Mouse (Mus musculus) heart, embryonic 12.5 days (tissue): ENCODE measurements around the gene Olfr485. TPM values are rescaled to one million over a fixed set of nuclear protein-coding genes. Genes with fewer than 3 reads are reported as not detected.
"Not testable (repeated sequence)": the region's sequence is repeated elsewhere in the genome, so short reads cannot be mapped to it uniquely, and the experiment has no call there.

ENCODE experiments used
- ATAC-seq: fragments of 200-750 bp; cut with Nextera tagmentation; 2 replicates; pipeline ENCODE4 v1.8.0; 2017; ENCODE audit warnings: moderate TSS enrichment, moderate library complexity; ENCODE audit not compliant: insufficient number of reproducible peaks, low FRiP score
- H3K27ac ChIP-seq: fragments of 300-500 bp; sonication (generic); 2 replicates; pipeline ENCODE4 v1.5.1; 2016; ENCODE audit warnings: mild to moderate bottlenecking, moderate library complexity; ENCODE audit not compliant: poor library complexity, severe bottlenecking
- H3K27me3 ChIP-seq: fragments of 300-500 bp; sonication (generic); replicated peaks from 2 replicates; pipeline ENCODE4 v1.6.1; 2016; ENCODE audit warnings: mild to moderate bottlenecking, moderate library complexity
- H3K36me3 ChIP-seq: fragments of 300-500 bp; sonication (generic); 2 replicates; pipeline ENCODE4 v1.6.1; 2016; ENCODE audit warnings: mild to moderate bottlenecking, moderate library complexity
- H3K4me1 ChIP-seq: fragments of 300-500 bp; sonication (generic); replicated peaks from 2 replicates; pipeline ENCODE4 v1.6.1; 2016; ENCODE audit warnings: mild to moderate bottlenecking
- H3K4me2 ChIP-seq: fragments of 300-500 bp; sonication (generic); 2 replicates; pipeline ENCODE4 v1.6.1; 2016; ENCODE audit warnings: mild to moderate bottlenecking, moderate library complexity
- H3K4me3 ChIP-seq: fragments of 300-500 bp; sonication (generic); 2 replicates; pipeline ENCODE4 v1.5.1; 2016; ENCODE audit warnings: mild to moderate bottlenecking
- H3K9ac ChIP-seq: fragments of 300-500 bp; sonication (generic); 2 replicates; pipeline ENCODE4 v1.6.1; 2016; ENCODE audit warnings: mild to moderate bottlenecking, moderate library complexity
- H3K9me3 ChIP-seq: fragments of 300-500 bp; sonication (generic); replicated peaks from 2 replicates; pipeline ENCODE4 v1.6.1; 2016; ENCODE audit warnings: mild to moderate bottlenecking, moderate library complexity
- WGBS: fragments of 180-500 bp; shearing (Covaris S2); methylation state at CpG from one replicate; pipeline ENCODE4 v1.1.7; 2016; 5-methylcytosine and 5-hydroxymethylcytosine counted together
- polyA plus RNA-seq: library from polyadenylated mRNA; unstranded; fragments of >200 nt; fragmentation: Nextera tagmentation; extraction: Ambion mirVana; gene quantifications from 2 replicates; pipeline ENCODE4 v1.2.1, GENCODE M21; 2016

Olfr485 gene
- polyA plus RNA-seq, result not detected in 2 replicates

GRCm38 (mm10) chr7:108159771-108160170 is at the start of gene Olfr485:
TSS of gene Olfr485 (minus strand) at chr7:108159871.
- H3K9me3 ChIP-seq, result no peaks in the 10 kb centered on the region
- no peak within 1 kb of the TSS for H3K27ac ChIP-seq
- no peaks in the 10 kb centered on the region for H3K4me1 ChIP-seq
- no peak within 1 kb of the TSS for H3K4me3 ChIP-seq
- H3K9ac ChIP-seq, result no peak within 1 kb of the TSS
- ATAC-seq, result no peak
- H3K27me3 ChIP-seq, result no peaks in the 10 kb centered on the region
- no peaks in the 10 kb centered on the region for H3K36me3 ChIP-seq
- no peak within 1 kb of the TSS for H3K4me2 ChIP-seq

- H3K27ac ChIP-seq, result no peak overlapping the region
- H3K9ac ChIP-seq, result no peak overlapping the region
- 73% methylated on average over 6 of the region's 6 CpGs for WGBS
- no peaks in the 10 kb centered on the region for H3K36me3 ChIP-seq
- H3K4me3 ChIP-seq, result no peak overlapping the region
- H3K4me2 ChIP-seq, result no peak overlapping the region
- H3K4me1 ChIP-seq, result no peaks in the 10 kb centered on the region
- no peak for ATAC-seq
- H3K27me3 ChIP-seq, result no peaks in the 10 kb centered on the region
- H3K9me3 ChIP-seq, result no peaks in the 10 kb centered on the region; the same call in 1 of the 2 replicates
Measured at GRCm38 (mm10) chr7:108196938-108197337, 37.3 kb upstream of the Olfr485 start.

- H3K27me3 ChIP-seq, H3K9me3 ChIP-seq, H3K27ac ChIP-seq, ATAC-seq, H3K4me2 ChIP-seq, H3K9ac ChIP-seq, H3K36me3 ChIP-seq, H3K4me3 ChIP-seq, H3K4me1 ChIP-seq: not testable (repeated sequence)
- WGBS, result 64% methylated on average over 3 of the region's 3 CpGs
Measured at GRCm38 (mm10) chr7:108196337-108196736, 36.7 kb upstream of the Olfr485 start.

GRCm38 (mm10) chr7:108192714-108193113 is 33.0 kb upstream of the Olfr485 start:
- H3K27me3 ChIP-seq, H3K4me3 ChIP-seq, H3K36me3 ChIP-seq, H3K9me3 ChIP-seq, H3K9ac ChIP-seq, H3K4me2 ChIP-seq, H3K4me1 ChIP-seq, ATAC-seq, H3K27ac ChIP-seq: not testable (repeated sequence)
- WGBS, result 79% methylated on average over 1 of the region's 1 CpGs

- WGBS, result 73% methylated on average over 2 of the region's 2 CpGs
- H3K9me3 ChIP-seq, H3K27ac ChIP-seq, ATAC-seq, H3K4me3 ChIP-seq, H3K4me2 ChIP-seq, H3K9ac ChIP-seq, H3K4me1 ChIP-seq, H3K27me3 ChIP-seq, H3K36me3 ChIP-seq: not testable (repeated sequence)
Measured at GRCm38 (mm10) chr7:108191196-108191595, 31.5 kb upstream of the Olfr485 start.

- 78% methylated on average over 2 of the region's 2 CpGs for WGBS
- not testable (repeated sequence) for H3K27ac ChIP-seq
Measured at GRCm38 (mm10) chr7:108185237-108185636, 25.6 kb upstream of the Olfr485 start.

GRCm38 (mm10) chr7:108184401-108184800 is 24.7 kb upstream of the Olfr485 start:
- not testable (repeated sequence) for H3K4me1 ChIP-seq, H3K27ac ChIP-seq, H3K4me3 ChIP-seq, H3K9me3 ChIP-seq, H3K27me3 ChIP-seq, H3K36me3 ChIP-seq, ATAC-seq, H3K9ac ChIP-seq, H3K4me2 ChIP-seq
- WGBS, result 64% methylated on average over 3 of the region's 3 CpGs

More at GRCm38 (mm10) chr7:108185237-108185636, 25.6 kb upstream of the Olfr485 start:
- not testable (repeated sequence) for H3K4me2 ChIP-seq, ATAC-seq, H3K9ac ChIP-seq, H3K9me3 ChIP-seq, H3K27me3 ChIP-seq, H3K4me1 ChIP-seq, H3K4me3 ChIP-seq, H3K36me3 ChIP-seq

- not testable (repeated sequence) for ATAC-seq, H3K36me3 ChIP-seq
- 88% methylated on average over 1 of the region's 1 CpGs for WGBS
Measured at GRCm38 (mm10) chr7:108172642-108173041, 13.0 kb upstream of the Olfr485 start, which contains the start of gene Olfr486. TSS of gene Olfr486 (minus strand) at chr7:108172742.

GRCm38 (mm10) chr7:108127349-108127748 is 32.3 kb downstream of the Olfr485 start, which contains the start of gene Olfr484:
TSS of gene Olfr484 (minus strand) at chr7:108127449.
- H3K9me3 ChIP-seq, result no peaks in the 10 kb centered on the region
- H3K4me3 ChIP-seq, result no peak within 1 kb of the TSS
- ATAC-seq, result no peak
- no peaks in the 10 kb centered on the region for H3K36me3 ChIP-seq
- no peak within 1 kb of the TSS for H3K9ac ChIP-seq
- H3K4me2 ChIP-seq, result no peak within 1 kb of the TSS
- H3K4me1 ChIP-seq, result no peaks in the 10 kb centered on the region
- H3K27ac ChIP-seq, result no peak within 1 kb of the TSS
- no peaks in the 10 kb centered on the region for H3K27me3 ChIP-seq

More at GRCm38 (mm10) chr7:108172642-108173041, 13.0 kb upstream of the Olfr485 start, which contains the start of gene Olfr486:
- H3K27me3 ChIP-seq, H3K4me3 ChIP-seq, H3K4me2 ChIP-seq, H3K9ac ChIP-seq, H3K27ac ChIP-seq, H3K4me1 ChIP-seq: not testable (repeated sequence)
- peaks cover 10% of the 10 kb centered on the region for H3K9me3 ChIP-seq

GRCm38 (mm10) chr7:108121416-108121815 is 38.3 kb downstream of the Olfr485 start:
- Histone ChIP-seq H3K4me1 (no peaks in the 10 kb centered on the region), H3K36me3 (no peaks in the 10 kb centered on the region), H3K4me2 (no peak overlapping the region), H3K4me3 (no peak overlapping the region), H3K9ac (no peak overlapping the region), H3K27ac (no peak overlapping the region), H3K9me3 (no peaks in the 10 kb centered on the region), H3K27me3 (no peaks in the 10 kb centered on the region)
- no peak for ATAC-seq
- 46% methylated on average over 1 of the region's 1 CpGs for WGBS

GRCm38 (mm10) chr7:108120681-108121080 is 39.0 kb downstream of the Olfr485 start:
- Histone ChIP-seq H3K27ac (no peak overlapping the region), H3K9me3 (no peaks in the 10 kb centered on the region), H3K4me3 (no peak overlapping the region), H3K9ac (no peak overlapping the region), H3K4me2 (no peak overlapping the region), H3K4me1 (no peaks in the 10 kb centered on the region), H3K36me3 (no peaks in the 10 kb centered on the region), H3K27me3 (no peaks in the 10 kb centered on the region)
- 14% methylated on average over 1 of the region's 1 CpGs for WGBS
- no peak for ATAC-seq
